Mouse (Mus musculus) C2C12 (cell line): ENCODE measurements around the gene Stn1. TPM values are rescaled to one million over a fixed set of nuclear protein-coding genes. Genes with fewer than 3 reads are reported as not detected.

ENCODE experiments used
- H3K27me3 ChIP-seq: one replicate; pipeline ENCODE4 v1.6.1; 2011; ENCODE audit not compliant: control insufficient read depth, insufficient read depth, insufficient read length
- H3K36me3 ChIP-seq: one replicate; pipeline ENCODE4 v1.6.1; 2011; ENCODE audit not compliant: control insufficient read depth, insufficient read depth
- H3K4me3 ChIP-seq: one replicate; pipeline ENCODE4 v1.5.1; 2011; ENCODE audit warnings: mild to moderate bottlenecking, control low read depth; ENCODE audit not compliant: poor library complexity, insufficient read depth, severe bottlenecking
- H3K79me2 ChIP-seq: one replicate; pipeline ENCODE4 v1.6.1; 2011; ENCODE audit not compliant: control insufficient read depth, insufficient read depth
- H3K79me3 ChIP-seq: one replicate; pipeline ENCODE4 v1.6.1; 2011; ENCODE audit warnings: low read depth, control low read depth
- H3ac ChIP-seq: one replicate; pipeline ENCODE3; 2011; ENCODE audit warnings: low read depth; ENCODE audit not compliant: control insufficient read depth, insufficient read length
- CEBPB ChIP-seq: IDR thresholded peaks from one replicate; pipeline ENCODE4 v1.6.1; 2011; ENCODE audit warnings: low read depth, mild to moderate bottlenecking, control low read depth, moderate library complexity
- CTCF ChIP-seq: IDR thresholded peaks from one replicate; pipeline ENCODE4 v1.5.1; 2011; ENCODE audit not compliant: control insufficient read depth, insufficient read depth, insufficient read length
- FOSL1 ChIP-seq: IDR thresholded peaks from one replicate; pipeline ENCODE4 v1.8.0; 2011; ENCODE audit warnings: mild to moderate bottlenecking, low read length; ENCODE audit not compliant: poor library complexity, insufficient read depth, severe bottlenecking
- MAX ChIP-seq: IDR thresholded peaks from one replicate; pipeline ENCODE4 v1.6.1; 2011; ENCODE audit warnings: mild to moderate bottlenecking, control low read depth
- MYOD1 ChIP-seq: IDR thresholded peaks from one replicate; pipeline ENCODE4 v1.6.1; 2011; ENCODE audit warnings: low read depth; ENCODE audit not compliant: control insufficient read depth, insufficient read length
- MYOG ChIP-seq: IDR thresholded peaks from one replicate; pipeline ENCODE4 v1.6.1; 2011; ENCODE audit not compliant: control insufficient read depth, insufficient read length; ENCODE audit errors: extremely low read depth
- USF1 ChIP-seq: IDR thresholded peaks from one replicate; pipeline ENCODE4 v1.6.1; 2011; ENCODE audit warnings: low read depth, mild to moderate bottlenecking, control low read depth, moderate library complexity
- polyA plus RNA-seq: library from polyadenylated mRNA; unstranded; fragments of >200 nt; fragmentation: generic; extraction: Trizol; gene quantifications from one replicate; pipeline ENCODE4 v1.2.1, GENCODE M21; 2012; ENCODE audit warnings: missing spikeins

The Stn1 gene
- polyA plus RNA-seq, 1 experiment, result 50.7 TPM

- H3K79me3 ChIP-seq, result peaks cover 5% of the 10 kb centered on the region
- peaks cover 29% of the 10 kb centered on the region for H3K79me2 ChIP-seq
- no peak overlapping the region for H3ac ChIP-seq
- no peak overlapping the region for H3K4me3 ChIP-seq
- TF ChIP-seq CTCF (no peak), MYOG (no peak), MYOD1 (no peak), FOSL1 (no peak)
- H3K36me3 ChIP-seq, result no peaks in the 10 kb centered on the region
- no peaks in the 10 kb centered on the region for H3K27me3 ChIP-seq
Measured at GRCm38 (mm10) chr19:47462725-47463124, 74.6 kb downstream of the Stn1 start.

- no peaks in the 10 kb centered on the region for H3K27me3 ChIP-seq
- H3K79me2 ChIP-seq, result peaks cover 38% of the 10 kb centered on the region
- H3K36me3 ChIP-seq, result no peaks in the 10 kb centered on the region
- H3ac ChIP-seq, result no peak overlapping the region
- peaks cover 10% of the 10 kb centered on the region for H3K79me3 ChIP-seq
- no peak for TF ChIP-seq FOSL1
- no peak for TF ChIP-seq CEBPB
- no peak for TF ChIP-seq MAX
- TF ChIP-seq CTCF, result no peak
- H3K4me3 ChIP-seq, result no peak overlapping the region
Measured at GRCm38 (mm10) chr19:47461838-47462237, 75.5 kb downstream of the Stn1 start.

GRCm38 (mm10) chr19:47461386-47461785 lies 75.9 kb downstream of the Stn1 start:
- no peak for TF ChIP-seq MYOD1
- no peak for TF ChIP-seq MAX
- TF ChIP-seq FOSL1, result no peak
- no peak for TF ChIP-seq MYOG
- TF ChIP-seq CEBPB, result no peak
- TF ChIP-seq USF1, result no peak
- TF ChIP-seq CTCF, result no peak
- Histone ChIP-seq H3K36me3 (no peaks in the 10 kb centered on the region), H3K27me3 (no peaks in the 10 kb centered on the region), H3K4me3 (no peak overlapping the region), H3ac (no peak overlapping the region), H3K79me2 (peaks cover 42% of the 10 kb centered on the region), H3K79me3 (peaks cover 11% of the 10 kb centered on the region)

GRCm38 (mm10) chr19:47460120-47460960 lies 77.0 kb downstream of the Stn1 start:
- TF ChIP-seq MYOG (no peak), CEBPB (no peak), USF1 (no peak), MYOD1 (no peak), MAX (no peak), CTCF (no peak), FOSL1 (no peak)
- no peaks in the 10 kb centered on the region for H3K27me3 ChIP-seq
- H3K79me3 ChIP-seq, result peaks cover 16% of the 10 kb centered on the region
- H3K4me3 ChIP-seq, result no peak overlapping the region
- H3K36me3 ChIP-seq, result no peaks in the 10 kb centered on the region
- H3ac ChIP-seq, result no peak overlapping the region
- H3K79me2 ChIP-seq, result peaks cover 45% of the 10 kb centered on the region

- peaks cover 19% of the 10 kb centered on the region for H3K79me3 ChIP-seq
- TF ChIP-seq MAX, result no peak
- peak; percentile 38 for TF ChIP-seq MYOD1
- no peak for TF ChIP-seq USF1
- peak overlapping the region; percentile 40 for H3ac ChIP-seq
- H3K27me3 ChIP-seq, result no peaks in the 10 kb centered on the region
- H3K36me3 ChIP-seq, result no peaks in the 10 kb centered on the region
- H3K4me3 ChIP-seq, result no peak overlapping the region
- peaks cover 47% of the 10 kb centered on the region for H3K79me2 ChIP-seq
Measured at GRCm38 (mm10) chr19:47459214-47459613, 78.1 kb downstream of the Stn1 start.

DNA sequence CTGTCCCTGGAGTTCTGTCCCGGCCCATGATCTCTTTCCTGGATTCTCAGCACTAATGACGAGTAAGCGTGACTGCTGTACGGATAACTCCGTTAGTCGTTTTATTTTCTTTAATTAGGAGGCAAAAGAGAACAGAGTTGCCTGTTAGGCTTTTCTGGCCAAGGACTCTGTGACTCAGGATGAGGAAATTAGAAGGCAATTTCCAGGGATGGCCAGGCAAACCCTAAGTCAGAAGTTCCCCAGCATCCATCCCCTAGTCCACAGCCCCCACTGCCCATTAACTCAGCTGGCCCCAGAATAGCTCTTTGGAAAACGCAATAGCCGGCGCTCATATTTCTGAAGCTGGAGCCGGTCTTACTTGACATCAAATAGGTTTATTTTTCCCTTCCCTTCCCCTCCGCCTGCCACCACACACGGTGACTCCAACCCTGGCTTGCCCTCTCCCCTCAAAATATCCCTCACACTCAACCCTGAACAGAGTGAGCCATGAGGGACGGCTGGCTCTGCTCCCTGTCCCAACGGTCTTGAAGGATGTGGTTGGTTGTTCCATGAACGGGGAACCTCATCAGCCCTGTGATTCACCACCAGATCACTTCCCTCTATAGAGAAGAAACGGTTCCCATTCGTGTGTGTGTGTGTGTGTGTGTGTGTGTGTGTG lies 78.7 kb downstream of the Stn1 start:
- H3K4me3 ChIP-seq, result no peak overlapping the region
- peak overlapping the region; percentile 49 for H3ac ChIP-seq
- TF ChIP-seq USF1, result no peak
- no peak for TF ChIP-seq CTCF
- TF ChIP-seq FOSL1, result peak; percentile 64
- peak; percentile 57 for TF ChIP-seq MAX
- no peak for TF ChIP-seq MYOD1
- no peak for TF ChIP-seq MYOG
- no peak for TF ChIP-seq CEBPB
- peaks cover 19% of the 10 kb centered on the region for H3K79me3 ChIP-seq
- H3K36me3 ChIP-seq, result no peaks in the 10 kb centered on the region
- H3K27me3 ChIP-seq, result no peaks in the 10 kb centered on the region
- H3K79me2 ChIP-seq, result peaks cover 53% of the 10 kb centered on the region
